11 mouse cellular contexts compared by ENCODE assay signal in the genomic region with DNA sequence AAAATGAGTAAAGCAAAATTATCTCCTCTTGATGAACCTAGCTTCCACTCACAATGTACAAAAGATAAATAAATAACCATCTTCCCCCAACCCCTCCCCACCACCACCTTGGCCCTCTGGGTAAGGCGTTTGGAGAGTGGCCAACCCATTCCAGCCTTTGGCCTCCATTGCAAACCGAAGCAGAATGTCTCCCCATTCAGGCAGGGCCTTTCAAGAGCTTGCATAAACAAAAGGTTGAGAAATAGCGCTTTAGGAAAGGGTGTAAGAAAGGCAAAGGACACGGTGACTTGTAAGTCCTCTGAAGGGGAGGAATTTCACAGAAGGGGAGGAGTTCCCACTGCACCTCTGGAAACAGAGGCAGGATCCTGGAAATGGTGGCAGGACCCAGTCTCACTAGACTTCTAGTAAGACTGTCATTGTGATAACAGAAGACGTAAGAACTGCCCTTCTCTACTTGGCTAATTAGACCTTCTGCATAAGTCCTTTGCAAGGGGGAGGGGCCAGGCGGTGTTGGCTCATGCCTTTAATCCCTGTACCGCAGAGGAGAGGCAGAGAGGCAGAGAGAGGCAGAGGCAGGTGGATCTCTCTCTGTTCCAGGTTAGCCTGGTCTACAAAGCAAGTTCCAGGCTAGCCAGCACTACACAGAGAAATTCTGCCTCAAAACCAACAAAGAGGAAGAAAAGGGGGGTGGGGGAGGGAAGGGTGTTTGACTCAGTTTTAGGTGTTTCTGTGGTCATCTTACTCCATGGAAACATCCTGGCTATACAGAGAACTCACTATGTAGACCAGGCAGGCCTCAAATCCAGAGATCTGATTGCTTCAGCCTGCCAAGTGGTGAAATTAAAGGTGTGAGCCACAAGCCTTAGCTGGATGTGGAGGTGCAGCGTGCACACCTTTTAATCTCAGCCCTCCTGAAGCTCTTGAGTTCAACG. TPM values are rescaled to one million over a fixed set of nuclear protein-coding genes. Genes with fewer than 3 reads are reported as not detected.
DNase-seq lines count a peak whose midpoint lies in the region; ATAC-seq lines count a peak whose summit lies in the region.
"Had no signal": no experiment of that assay in that cellular context is flagged by ENCODE, and none has a peak within 500 bp of the region (broad histone marks: within the 10 kb centered on the region; RNA-seq: fewer than 3 reads in every experiment).

No protein-coding gene starts in this region.

- H3K27me3 ChIP-seq in lung, embryonic 15.5 days = no peaks in the 10 kb centered on the region

- H3K4me2 ChIP-seq in lung, embryonic 15.5 days = no peak overlapping the region

- intact Hi-C loops in gastrocnemius, postnatal 14 days (cut with DNase I; ENCODE audit: low total_unique reads) = no loop called here
- intact Hi-C loops in heart, postnatal 14 days (cut with DNase I) = no loop called here

- H3K4me3 ChIP-seq in lung, embryonic 15.5 days = no peak overlapping the region

- no peaks in the 10 kb centered on the region for H3K9me3 ChIP-seq in lung, embryonic 15.5 days

- no peaks in the 10 kb centered on the region for H3K36me3 ChIP-seq in lung, embryonic 15.5 days

- H3K9ac ChIP-seq in lung, embryonic 15.5 days = no peak overlapping the region

- peaks cover 10% of the 10 kb centered on the region for H3K4me1 ChIP-seq in lung, embryonic 15.5 days

- peak; percentile 57; the same call in 1 of the 2 replicates for ATAC-seq in lung, embryonic 15.5 days (ENCODE audit: borderline replicate concordance, extremely low read depth, low FRiP score, low TSS enrichment)

- 31% methylated on average over 9 of the region's 9 CpGs for WGBS in lung, embryonic 15.5 days

- peak; percentile 59 for DNase-seq in adrenal gland, postnatal 14 days
- no peak for DNase-seq in adrenal gland, postnatal 25 days
- peak; percentile 24 for DNase-seq in 3134 (ENCODE audit: extremely low read depth, insufficient read length, low spot score)
- peak; percentile 97 for DNase-seq in fat pad, adult 2 months (ENCODE audit: extremely low read depth, low read depth, low spot score)
- no peak for DNase-seq in gastrocnemius, postnatal 14 days
- no peak for DNase-seq in layer of hippocampus, postnatal 10 days (ENCODE audit: low spot score in 2 of 2)
- no peak for DNase-seq in heart, postnatal 14 days
- DNase-seq: B cell, adult 2 months; cerebellum, adult 11-12 months; left cerebral cortex, postnatal 4 days had no signal

- peak overlapping the region; percentile 66 for H3K27ac ChIP-seq in lung, embryonic 15.5 days

RNA-seq across cellular contexts. Expression of a gene that starts 11.6 kb away (rescaled TPM):
- total RNA-seq in adrenal gland, postnatal 14 days (2021) = 30.1 and 31.2 TPM in 2 replicates
- 27.7 and 30.8 TPM in 2 replicates for total RNA-seq in adrenal gland, postnatal 25 days (2021)
- polyA plus RNA-seq in lung, embryonic 15.5 days (2015; fragmentation: Nextera tagmentation; extraction: Ambion mirVana) = 24.8 and 27.2 TPM in 2 replicates
- total RNA-seq in gastrocnemius, postnatal 14 days (2021) = 10 to 100 TPM; 16.2 to 17.4 TPM
- 10 to 100 TPM; 46.7 to 49.4 TPM for total RNA-seq in layer of hippocampus, postnatal 10 days (2021)
- 10 to 100 TPM; 14.6 to 15.9 TPM for total RNA-seq in heart, postnatal 14 days (2021)

RNA-seq across cellular contexts. Expression of a gene that starts 21.9 kb away (rescaled TPM):
- total RNA-seq in adrenal gland, postnatal 14 days (2021) = 4.3 and 5.9 TPM in 2 replicates
- 1.9 and 6.0 TPM in 2 replicates for total RNA-seq in adrenal gland, postnatal 25 days (2021)
- polyA plus RNA-seq in lung, embryonic 15.5 days (2015; fragmentation: Nextera tagmentation; extraction: Ambion mirVana) = 2.3 and 2.7 TPM in 2 replicates
- under 1 TPM; 0.11 to 0.39 TPM for total RNA-seq in gastrocnemius, postnatal 14 days (2021)
- total RNA-seq in layer of hippocampus, postnatal 10 days (2021) = 1 to 10 TPM; 2.2 to 2.7 TPM
- under 1 TPM; 0.57 to 0.83 TPM for total RNA-seq in heart, postnatal 14 days (2021)

RNA-seq across cellular contexts. Expression of a gene that starts 31.8 kb away (rescaled TPM):
- 1.2 and 1.7 TPM in 2 replicates for total RNA-seq in adrenal gland, postnatal 14 days (2021)
- total RNA-seq in adrenal gland, postnatal 25 days (2021) = 3.1 and 3.2 TPM in 2 replicates
- polyA plus RNA-seq in lung, embryonic 15.5 days (2015; fragmentation: Nextera tagmentation; extraction: Ambion mirVana) = 0.21 and 0.24 TPM in 2 replicates
- 100 to 1,000 TPM; 245 to 293 TPM for total RNA-seq in gastrocnemius, postnatal 14 days (2021)
- 10 to 100 TPM; 12.6 to 15.9 TPM for total RNA-seq in layer of hippocampus, postnatal 10 days (2021)
- 10 to 100 TPM in 1 of 2 experiments, 1 to 10 TPM in 1; 8.5 to 15.3 TPM for total RNA-seq in heart, postnatal 14 days (2021)

RNA-seq across cellular contexts. Expression of a gene that starts 34.7 kb away (rescaled TPM):
- 1.6 and 1.7 TPM in 2 replicates for total RNA-seq in adrenal gland, postnatal 14 days (2021)
- 1.8 and 2.1 TPM in 2 replicates for total RNA-seq in adrenal gland, postnatal 25 days (2021)
- 4.6 and 5.1 TPM in 2 replicates for polyA plus RNA-seq in lung, embryonic 15.5 days (2015; fragmentation: Nextera tagmentation; extraction: Ambion mirVana)
- total RNA-seq in gastrocnemius, postnatal 14 days (2021) = under 1 TPM; 0.53 to 0.84 TPM
- total RNA-seq in layer of hippocampus, postnatal 10 days (2021) = 1 to 10 TPM; 4.7 to 5.6 TPM
- under 1 TPM; 0.60 to 0.68 TPM for total RNA-seq in heart, postnatal 14 days (2021)

RNA-seq across cellular contexts. Expression of a gene that starts 42.9 kb away (rescaled TPM):
- 932 and 939 TPM in 2 replicates for total RNA-seq in adrenal gland, postnatal 14 days (2021)
- 798 and 898 TPM in 2 replicates for total RNA-seq in adrenal gland, postnatal 25 days (2021)
- polyA plus RNA-seq in lung, embryonic 15.5 days (2015; fragmentation: Nextera tagmentation; extraction: Ambion mirVana) = 847 and 887 TPM in 2 replicates
- total RNA-seq in gastrocnemius, postnatal 14 days (2021) = 100 to 1,000 TPM; 477 to 529 TPM
- 100 to 1,000 TPM; 411 to 434 TPM for total RNA-seq in layer of hippocampus, postnatal 10 days (2021)
- total RNA-seq in heart, postnatal 14 days (2021) = 100 to 1,000 TPM; 947 to 975 TPM

Comparison
In these comparisons a context has a peak if more than half of its experiments do, and no peak if none do; other contexts are left out.
1. DNase-seq: peak in adrenal gland, postnatal 14 days (single experiment), 3134 (single experiment) and fat pad, adult 2 months (single experiment); none in adrenal gland, postnatal 25 days (single experiment), gastrocnemius, postnatal 14 days (single experiment), layer of hippocampus, postnatal 10 days (0 of 2) and heart, postnatal 14 days (0 of 2).
2. RNA of a gene that starts 31.8 kb away (total RNA-seq): 245 to 293 TPM in gastrocnemius, postnatal 14 days; 12.6 to 15.9 TPM in layer of hippocampus, postnatal 10 days, 8.5 to 15.3 TPM in heart, postnatal 14 days, 3.1 to 3.2 TPM in adrenal gland, postnatal 25 days and 1.2 to 1.7 TPM in adrenal gland, postnatal 14 days; every median in the first group is over 10 times any median in the second.